Mouse (Mus musculus) MEL (cell line): ENCODE measurements around the gene Mcm2. TPM values are rescaled to one million over a fixed set of nuclear protein-coding genes. Genes with fewer than 3 reads are reported as not detected.

ENCODE experiments used
- DNase-seq: peaks from one replicate; pipeline ENCODE4 v3.0.0; 2011; ENCODE audit warnings: low read depth, low spot score
- H3K27ac ChIP-seq: 2 replicates; pipeline ENCODE4 v1.5.1; 2012; ENCODE audit warnings: low read depth, mild to moderate bottlenecking, control low read depth, low read length, moderate library complexity; ENCODE audit not compliant: control insufficient read depth
- H3K27me3 ChIP-seq, 2 experiments: fragments of 150-350 bp in 1 of 2; sonication (generic) in 1 of 2; 2 replicates each; pipeline ENCODE4 v1.6.1; 2012; ENCODE audit warnings: low read length in 2 of 2, mild to moderate bottlenecking in 2 of 2, improper control_type of control experiment in 1 of 2, moderate library complexity in 1 of 2; ENCODE audit not compliant: insufficient read depth in 2 of 2, control insufficient read depth in 1 of 2
- H3K36me3 ChIP-seq, 2 experiments: 2 replicates each; pipeline ENCODE4 v1.6.1; 2012 to 2014; ENCODE audit warnings: low read length in 2 of 2, improper control_type of control experiment in 1 of 2, inconsistent platforms in 1 of 2, mild to moderate bottlenecking in 1 of 2; ENCODE audit not compliant: insufficient read depth in 2 of 2, control insufficient read depth in 1 of 2
- H3K4me1 ChIP-seq, 2 experiments: fragments of 150-350 bp in 1 of 2; sonication (generic) in 1 of 2; 2 replicates each; pipeline ENCODE4 v1.6.1; 2012; ENCODE audit warnings: low read length in 2 of 2, improper control_type of control experiment in 1 of 2, mild to moderate bottlenecking in 1 of 2; ENCODE audit not compliant: insufficient read depth in 2 of 2, control insufficient read depth in 1 of 2
- H3K4me3 ChIP-seq, 2 experiments: fragments of 150-350 bp in 1 of 2; sonication (generic) in 1 of 2; 2 replicates each; pipeline ENCODE4 v1.5.1; 2012; ENCODE audit warnings: low read depth in 2 of 2, low read length in 2 of 2, mild to moderate bottlenecking in 2 of 2, moderate library complexity in 2 of 2, control low read depth in 1 of 2, improper control_type of control experiment in 1 of 2; ENCODE audit not compliant: control insufficient read depth in 1 of 2, insufficient read depth in 1 of 2
- H3K79me2 ChIP-seq: 2 replicates; pipeline ENCODE4 v1.6.1; 2012; ENCODE audit warnings: mild to moderate bottlenecking, low read length, moderate library complexity; ENCODE audit not compliant: control insufficient read depth, poor library complexity, insufficient read depth
- H3K9ac ChIP-seq: 2 replicates; pipeline ENCODE4 v1.6.1; 2012; ENCODE audit warnings: low read depth, mild to moderate bottlenecking, control low read depth, low read length, moderate library complexity; ENCODE audit not compliant: control insufficient read depth, poor library complexity, severe bottlenecking
- H3K9me3 ChIP-seq: fragments of 150-350 bp; sonication (generic); replicated peaks from 2 replicates; pipeline ENCODE4 v1.6.1; 2012; ENCODE audit warnings: mild to moderate bottlenecking, low read length, improper control_type of control experiment, moderate library complexity; ENCODE audit not compliant: insufficient read depth
- CHD1 ChIP-seq: IDR thresholded peaks from 2 replicates; pipeline ENCODE4 v1.6.1; 2012; ENCODE audit warnings: low read depth, mild to moderate bottlenecking, inconsistent platforms, low read length, improper control_type of control experiment
- CHD2 ChIP-seq: IDR thresholded peaks from 2 replicates; pipeline ENCODE4 v1.6.1; 2011; ENCODE audit warnings: low read length, improper control_type of control experiment
- E2F4 ChIP-seq: IDR thresholded peaks from 2 replicates; pipeline ENCODE4 v1.6.1; 2011; ENCODE audit warnings: low read depth, low read length, improper control_type of control experiment, borderline replicate concordance
- JUND ChIP-seq: IDR thresholded peaks from 2 replicates; pipeline ENCODE4 v1.6.1; 2011; ENCODE audit warnings: low read depth, mild to moderate bottlenecking, improper control_type of control experiment, low read length
- KAT2A ChIP-seq: conservative IDR thresholded peaks from 2 replicates; pipeline ENCODE4 v1.6.1; 2012; ENCODE audit warnings: low read depth, low read length, improper control_type of control experiment, inconsistent platforms
- MAFK ChIP-seq: IDR thresholded peaks from 2 replicates; pipeline ENCODE4 v1.6.1; 2011; ENCODE audit warnings: low read depth, mild to moderate bottlenecking, low read length, improper control_type of control experiment, borderline replicate concordance
- MAZ ChIP-seq: IDR thresholded peaks from 2 replicates; pipeline ENCODE4 v1.6.1; 2012; ENCODE audit warnings: low read depth, mild to moderate bottlenecking, inconsistent platforms, low read length, improper control_type of control experiment
- MYC ChIP-seq: IDR thresholded peaks from 2 replicates; pipeline ENCODE4 v1.6.1; 2011; ENCODE audit warnings: low read depth, mild to moderate bottlenecking, low read length, improper control_type of control experiment, moderate library complexity
- RAD21 ChIP-seq: IDR thresholded peaks from 2 replicates; pipeline ENCODE4 v1.6.1; 2011; ENCODE audit warnings: mild to moderate bottlenecking, low read depth, low read length, improper control_type of control experiment
- SIN3A ChIP-seq: IDR thresholded peaks from 2 replicates; pipeline ENCODE4 v1.6.1; 2012; ENCODE audit warnings: low read length, improper control_type of control experiment, inconsistent platforms
- TAL1 ChIP-seq: IDR thresholded peaks from 2 replicates; pipeline ENCODE4 v1.6.1; 2012; ENCODE audit warnings: mild to moderate bottlenecking, inconsistent platforms, low read length, moderate library complexity, mixed read lengths
- TCF12 ChIP-seq: IDR thresholded peaks from 2 replicates; pipeline ENCODE4 v1.6.1; 2014; ENCODE audit warnings: low read depth, mild to moderate bottlenecking, inconsistent platforms, low read length, improper control_type of control experiment, moderate library complexity
- ZC3H11A ChIP-seq: IDR thresholded peaks from 2 replicates; pipeline ENCODE4 v1.6.1; 2012; ENCODE audit warnings: low read depth, mild to moderate bottlenecking, inconsistent platforms, low read length, improper control_type of control experiment
- ZNF384 ChIP-seq: IDR thresholded peaks from 2 replicates; pipeline ENCODE4 v1.6.1; 2012; ENCODE audit warnings: low read depth, mild to moderate bottlenecking, inconsistent platforms, low read length, improper control_type of control experiment
- polyA plus RNA-seq, 2 experiments: library from polyadenylated mRNA; stranded (reverse) in 1 of 2; unstranded in 1 of 2; fragments of >175 nt in 1 of 2; fragments of >200 nt in 1 of 2; gene quantifications; 2 replicates each; pipeline versions ENCODE4 v1.2.1 to v1.2.4; 2012; ENCODE audit warnings: low replicate concordance in 2 of 2, low read depth in 1 of 2; ENCODE audit not compliant: insufficient read length in 2 of 2, insufficient read depth in 1 of 2, missing spikeins in 1 of 2
- total RNA-seq: library from RNA; depleted of rRNA; stranded (reverse); fragments of 300-350 nt; gene quantifications from 2 replicates; pipeline ENCODE4 v1.2.3, GENCODE M21; 2012

Mcm2 gene
- total and polyA plus RNA-seq, 3 experiments: 110 to 268 (median 242) TPM

- no peaks in the 10 kb centered on the region for H3K9me3 ChIP-seq
- H3K27ac ChIP-seq: no peak overlapping the region
- no peaks in the 10 kb centered on the region for H3K79me2 ChIP-seq
- H3K4me1 ChIP-seq: 0 out of 4 replicates have a peak, but pooled peaks cover 0 to 5% of the 10 kb centered on the region in 2 experiments
- H3K36me3 ChIP-seq: no peaks in the 10 kb centered on the region
- no peak overlapping the region for H3K9ac ChIP-seq
- TF ChIP-seq CHD2 (no peak), MAFK (no peak), ZNF384 (no peak), SIN3A (no peak), KAT2A (no peak), MYC (no peak), CHD1 (no peak), JUND (no peak), TCF12 (no peak)
- no peak for DNase-seq
- no peak overlapping the region for H3K4me3 ChIP-seq
- H3K27me3 ChIP-seq: peaks cover 0 to 1% of the 10 kb centered on the region in 2 experiments; a peak in 1 of 4 replicates
Measured at GRCm38 (mm10) chr6:88939281-88940089, 40.9 kb upstream of the Mcm2 start.

- no peaks in the 10 kb centered on the region for H3K36me3 ChIP-seq
- H3K4me3 ChIP-seq: no peak overlapping the region
- peaks cover 0 to 1% of the 10 kb centered on the region in 2 experiments; a peak in 1 of 4 replicates for H3K27me3 ChIP-seq
- no peak overlapping the region for H3K9ac ChIP-seq
- no peaks in the 10 kb centered on the region for H3K9me3 ChIP-seq
- TF ChIP-seq TCF12 (no peak), CHD2 (no peak), MAZ (no peak), TAL1 (no peak), E2F4 (no peak), ZC3H11A (no peak), RAD21 (no peak)
- TF ChIP-seq, all 39 proteins: peak for 0
- no peak for DNase-seq
- H3K27ac ChIP-seq: no peak overlapping the region
- H3K4me1 ChIP-seq: 0 out of 4 replicates have a peak, but pooled peaks cover 0 to 5% of the 10 kb centered on the region in 2 experiments
- H3K79me2 ChIP-seq: no peaks in the 10 kb centered on the region
Measured at GRCm38 (mm10) chr6:88938664-88939055, 40.1 kb upstream of the Mcm2 start.
